Mouse (Mus musculus) liver, postnatal 0 days (tissue): ENCODE measurements at regions not wholly inside any gene's neighbourhood (a gene's known extent, or its start where the extent isn't known, plus 50 kb on each side); places are given as distances from the start of the nearest gene placed in this dataset.

Experiments used
- ATAC-seq: fragments of 200-750 bp; cut with Nextera tagmentation; 2 replicates; pipeline ENCODE4 v1.8.0; 2017; ENCODE audit warnings: mild to moderate bottlenecking, moderate library complexity
- DNase-seq: peaks from one replicate; pipeline ENCODE4 v3.0.0-alpha.2; 2016
- H3K27ac ChIP-seq: fragments of 300-500 bp; sonication (generic); 2 replicates; pipeline ENCODE4 v1.5.1; 2014; ENCODE audit warnings: antibody characterized with exemption, moderate library complexity, mild to moderate bottlenecking, low read depth
- H3K27me3 ChIP-seq: fragments of 300-500 bp; sonication (generic); 2 replicates; pipeline ENCODE4 v1.6.1; 2014; ENCODE audit warnings: low read length, control low read depth, mixed read lengths; ENCODE audit not compliant: insufficient read depth
- H3K36me3 ChIP-seq: fragments of 300-500 bp; sonication (generic); replicated peaks from 2 replicates; pipeline ENCODE4 v1.6.1; 2014; ENCODE audit warnings: mild to moderate bottlenecking, control low read depth, low read length, moderate library complexity, mixed read lengths; ENCODE audit not compliant: insufficient read depth
- H3K4me1 ChIP-seq: fragments of 300-500 bp; sonication (generic); 2 replicates; pipeline ENCODE4 v1.6.1; 2014; ENCODE audit warnings: antibody characterized with exemption, mild to moderate bottlenecking, control low read depth; ENCODE audit not compliant: insufficient read depth
- H3K4me2 ChIP-seq: fragments of 300-500 bp; sonication (generic); 2 replicates; pipeline ENCODE4 v1.6.1; 2014; ENCODE audit warnings: low read depth, mild to moderate bottlenecking, low read length, moderate library complexity, mixed read lengths
- H3K4me3 ChIP-seq: fragments of 300-500 bp; sonication (generic); 2 replicates; pipeline ENCODE4 v1.5.1; 2014; ENCODE audit warnings: low read depth, low read length
- H3K9ac ChIP-seq: fragments of 300-500 bp; sonication (generic); replicated peaks from 2 replicates; pipeline ENCODE4 v1.6.1; 2014; ENCODE audit warnings: mild to moderate bottlenecking, moderate library complexity
- H3K9me3 ChIP-seq: fragments of 300-500 bp; sonication (generic); 2 replicates; pipeline ENCODE4 v1.6.1; 2016; ENCODE audit warnings: mild to moderate bottlenecking, control low read depth, low read length, mixed read lengths
- CTCF ChIP-seq: sonication (generic); IDR thresholded peaks from 2 replicates; pipeline ENCODE4 v1.5.1; 2016; ENCODE audit warnings: antibody characterized with exemption, low read depth
- EP300 ChIP-seq: IDR thresholded peaks from 2 replicates; pipeline ENCODE4 v1.6.1; 2016; ENCODE audit warnings: antibody characterized with exemption, low read depth, mild to moderate bottlenecking
- WGBS: fragments of 180-500 bp; shearing (Covaris S2); extraction: QIAGEN DNeasy Blood & Tissue Kit; methylation state at CpG from one replicate; pipeline ENCODE4 v1.1.7; 2014; ENCODE audit not compliant: insufficient replicate concordance; 5-methylcytosine and 5-hydroxymethylcytosine counted together

- Histone ChIP-seq H3K27me3 (no peaks in the 10 kb centered on the region), H3K9ac (no peak overlapping the region), H3K4me1 (no peaks in the 10 kb centered on the region), H3K4me3 (no peak overlapping the region), H3K4me2 (no peak overlapping the region), H3K9me3 (no peaks in the 10 kb centered on the region), H3K36me3 (no peaks in the 10 kb centered on the region), H3K27ac (no peak overlapping the region)
- DNase-seq = no peak
- WGBS = 80% methylated on average over 2 of the region's 2 CpGs
- TF ChIP-seq EP300 (no peak), CTCF (no peak)
- ATAC-seq = no peak
Observed at GRCm38 (mm10) chr11:7502679-7503078, 289.0 kb upstream of the Igfbp3 start.

- Histone ChIP-seq H3K9ac (no peak overlapping the region), H3K4me2 (no peak overlapping the region), H3K4me1 (no peaks in the 10 kb centered on the region), H3K4me3 (no peak overlapping the region), H3K36me3 (no peaks in the 10 kb centered on the region), H3K27ac (no peak overlapping the region), H3K27me3 (no peaks in the 10 kb centered on the region), H3K9me3 (no peaks in the 10 kb centered on the region)
- TF ChIP-seq EP300 = no peak
- no peak for TF ChIP-seq CTCF
- WGBS = 54% methylated on average over 2 of the region's 2 CpGs
- ATAC-seq (no peak), DNase-seq (no peak)
Observed at GRCm38 (mm10) chr11:7502045-7502444, 288.3 kb upstream of the Igfbp3 start.

GRCm38 (mm10) chr11:7497803-7498202, 284.1 kb upstream of the Igfbp3 start:
- no peak for TF ChIP-seq EP300
- TF ChIP-seq CTCF = no peak
- H3K27me3 ChIP-seq = no peaks in the 10 kb centered on the region
- WGBS = 35% methylated on average over 6 of the region's 6 CpGs

GRCm38 (mm10) chr11:7473832-7474545, 260.3 kb upstream of the Igfbp3 start:
- WGBS = 65% methylated on average over 7 of the region's 7 CpGs
- no peak overlapping the region for H3K9ac ChIP-seq
- no peak overlapping the region for H3K4me3 ChIP-seq
- no peak overlapping the region for H3K27ac ChIP-seq
- ATAC-seq (no peak), DNase-seq (no peak)
- no peaks in the 10 kb centered on the region for H3K27me3 ChIP-seq
- H3K4me1 ChIP-seq = no peaks in the 10 kb centered on the region
- H3K9me3 ChIP-seq = no peaks in the 10 kb centered on the region
- TF ChIP-seq EP300 (no peak), CTCF (no peak)
- no peak overlapping the region for H3K4me2 ChIP-seq
- H3K36me3 ChIP-seq = no peaks in the 10 kb centered on the region

More at GRCm38 (mm10) chr11:7497803-7498202, 284.1 kb upstream of the Igfbp3 start:
- no peak overlapping the region for H3K27ac ChIP-seq
- ATAC-seq = no peak
- no peak overlapping the region for H3K4me3 ChIP-seq
- no peak overlapping the region for H3K9ac ChIP-seq
- H3K36me3 ChIP-seq = no peaks in the 10 kb centered on the region
- no peak for DNase-seq
- no peaks in the 10 kb centered on the region for H3K9me3 ChIP-seq
- H3K4me2 ChIP-seq = no peak overlapping the region
- H3K4me1 ChIP-seq = no peaks in the 10 kb centered on the region

- Histone ChIP-seq H3K9me3 (no peaks in the 10 kb centered on the region), H3K4me2 (no peak overlapping the region), H3K27me3 (no peaks in the 10 kb centered on the region), H3K4me1 (no peaks in the 10 kb centered on the region), H3K4me3 (no peak overlapping the region), H3K36me3 (no peaks in the 10 kb centered on the region), H3K27ac (no peak overlapping the region), H3K9ac (no peak overlapping the region)
- TF ChIP-seq EP300 (no peak), CTCF (no peak)
- ATAC-seq = no peak
- 59% methylated on average over 1 of the region's 1 CpGs for WGBS
- DNase-seq = no peak
Observed at GRCm38 (mm10) chr11:7465522-7465921, 251.8 kb upstream of the Igfbp3 start.

GRCm38 (mm10) chr11:7461956-7462771, 248.4 kb upstream of the Igfbp3 start:
- no peak overlapping the region for H3K9ac ChIP-seq
- no peaks in the 10 kb centered on the region for H3K27me3 ChIP-seq
- no peaks in the 10 kb centered on the region for H3K9me3 ChIP-seq
- no peaks in the 10 kb centered on the region for H3K36me3 ChIP-seq
- H3K4me2 ChIP-seq = no peak overlapping the region
- H3K4me3 ChIP-seq = no peak overlapping the region
- TF ChIP-seq CTCF (no peak), EP300 (no peak)
- WGBS = 59% methylated on average over 6 of the region's 6 CpGs
- no peaks in the 10 kb centered on the region for H3K4me1 ChIP-seq
- no peak for ATAC-seq
- H3K27ac ChIP-seq = no peak overlapping the region
- no peak for DNase-seq
